Mouse (Mus musculus): ENCODE data around the gene Tmprss11a. TPM values are rescaled to one million over a fixed set of nuclear protein-coding genes. Genes with fewer than 3 reads are reported as not detected.

The Tmprss11a gene
- polyA plus RNA-seq, 1 experiment from 2014 or later: not detected

DNA sequence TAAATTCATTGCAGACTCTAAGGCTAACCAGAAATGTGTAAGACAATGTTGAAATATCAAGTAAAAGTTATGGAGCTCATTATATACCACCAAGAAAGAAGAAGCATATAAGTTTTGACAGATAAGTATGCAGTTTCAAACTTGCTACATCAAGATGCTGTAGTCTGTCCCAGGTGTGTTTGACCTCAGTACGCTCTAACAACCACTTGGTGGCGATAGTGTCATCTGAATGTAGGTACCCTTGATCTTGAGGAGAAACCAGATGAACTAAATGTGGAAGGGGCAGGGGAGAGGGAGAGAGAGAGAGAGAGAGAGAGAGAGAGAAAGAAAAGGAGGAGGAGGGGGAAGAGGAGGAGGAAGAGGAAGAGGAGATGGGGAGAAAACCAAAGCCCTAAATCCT, 36.1 kb downstream of the Tmprss11a start:
- 1% methylated on average over 2 of the region's 2 CpGs for WGBS
- ATAC-seq (ENCODE audit: low FRiP score) (peak; percentile 79), DNase-seq (ENCODE audit: low spot score) (peak; percentile 57)
- no peaks in the 10 kb centered on the region for H3K9me3 ChIP-seq (ENCODE audit: control insufficient read depth, low read length)
- no peak overlapping the region for H3K27ac ChIP-seq (ENCODE audit: low read depth, low read length)
- H3K36me3 ChIP-seq (ENCODE audit: control insufficient read depth, insufficient read depth, low read length): no peaks in the 10 kb centered on the region
- no peaks in the 10 kb centered on the region for H3K4me1 ChIP-seq (replicated peaks; ENCODE audit: control insufficient read depth, insufficient read depth, low read length)
- no peak overlapping the region for H3K9ac ChIP-seq (ENCODE audit: low read depth, low read length)
- H3K27me3 ChIP-seq (ENCODE audit: control insufficient read depth, insufficient read depth, low read length): no peaks in the 10 kb centered on the region
- no peak overlapping the region for H3K4me3 ChIP-seq (ENCODE audit: low read depth, low read length)
- no peak overlapping the region for H3K4me2 ChIP-seq (replicated peaks; ENCODE audit: low read depth, low read length)

DNA sequence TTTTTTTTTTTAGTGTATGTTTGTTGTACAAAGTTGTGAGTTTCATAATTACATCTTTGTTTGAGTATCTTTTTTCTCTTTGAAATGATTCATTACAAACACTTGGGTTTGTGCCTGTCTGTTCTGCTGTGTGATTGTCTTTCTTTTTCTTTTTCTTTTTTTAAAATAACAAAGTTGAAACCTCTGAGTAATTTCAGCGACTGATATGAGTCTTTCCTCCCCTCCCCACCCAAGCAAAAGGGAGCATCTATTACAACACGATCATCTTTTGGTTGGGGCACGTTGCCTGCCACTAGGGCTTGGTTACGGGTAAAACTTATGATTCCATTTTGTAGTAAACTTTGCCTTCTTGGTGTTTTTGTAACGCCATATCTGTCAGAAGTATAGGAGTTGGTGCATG, 37.7 kb downstream of the Tmprss11a start:
- Histone ChIP-seq H3K9ac (ENCODE audit: low read depth, low read length) (no peak overlapping the region), H3K27ac (ENCODE audit: low read depth, low read length) (no peak overlapping the region), H3K27me3 (ENCODE audit: control insufficient read depth, insufficient read depth, low read length) (no peaks in the 10 kb centered on the region), H3K36me3 (ENCODE audit: control insufficient read depth, insufficient read depth, low read length) (no peaks in the 10 kb centered on the region), H3K9me3 (ENCODE audit: control insufficient read depth, low read length) (no peaks in the 10 kb centered on the region), H3K4me1 (replicated peaks; ENCODE audit: control insufficient read depth, insufficient read depth, low read length) (no peaks in the 10 kb centered on the region), H3K4me3 (ENCODE audit: low read depth, low read length) (no peak overlapping the region), H3K4me2 (replicated peaks; ENCODE audit: low read depth, low read length) (no peak overlapping the region)
- DNase-seq (ENCODE audit: low spot score) (no peak), ATAC-seq (ENCODE audit: low FRiP score) (no peak)
- 73% methylated on average over 5 of the region's 5 CpGs for whole genome bisulfite sequencing

DNA sequence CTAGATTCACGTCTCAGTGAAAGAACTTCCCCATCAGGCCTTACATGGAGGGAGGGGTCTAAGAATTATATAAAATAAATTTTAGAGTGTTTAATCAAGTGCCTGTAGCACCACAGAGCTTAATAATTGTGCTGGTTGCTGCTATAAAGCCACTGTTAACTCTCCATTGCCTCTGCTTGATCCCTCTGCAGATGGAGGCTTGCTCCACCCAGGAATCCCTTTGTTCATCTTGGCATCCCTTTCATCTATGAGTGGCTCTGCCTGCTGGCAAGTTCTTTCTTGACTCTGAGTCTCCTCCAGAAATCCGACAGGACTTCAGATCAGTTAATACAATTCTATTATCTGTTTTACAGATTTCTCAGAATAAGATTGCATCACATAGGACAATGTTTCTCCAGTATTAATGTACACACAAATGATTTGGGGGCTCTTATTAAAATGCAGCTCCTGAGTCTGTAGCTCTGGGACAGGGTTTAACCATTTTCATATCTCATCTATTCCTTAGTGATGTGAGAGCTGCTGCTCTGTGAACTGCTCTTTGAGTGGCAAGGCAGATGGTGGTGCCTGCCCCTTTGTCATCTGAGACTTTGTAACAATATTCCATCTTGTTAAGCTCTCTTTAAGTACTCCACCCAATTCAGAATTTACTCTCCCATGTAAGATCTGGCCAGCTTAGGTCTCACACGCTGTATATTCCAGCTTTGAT, 47.3 kb downstream of the Tmprss11a start:
- H3K27me3 ChIP-seq (ENCODE audit: control insufficient read depth, insufficient read depth, low read length): no peaks in the 10 kb centered on the region
- WGBS: 53% methylated on average over 3 of the region's 3 CpGs
- H3K4me2 ChIP-seq (replicated peaks; ENCODE audit: low read depth, low read length): no peak overlapping the region
- no peak for DNase-seq (ENCODE audit: low spot score)
- H3K9ac ChIP-seq (ENCODE audit: low read depth, low read length): no peak overlapping the region
- no peaks in the 10 kb centered on the region for H3K4me1 ChIP-seq (replicated peaks; ENCODE audit: control insufficient read depth, insufficient read depth, low read length)
- no peak overlapping the region for H3K4me3 ChIP-seq (ENCODE audit: low read depth, low read length)
- H3K27ac ChIP-seq (ENCODE audit: low read depth, low read length): no peak overlapping the region
- H3K36me3 ChIP-seq (ENCODE audit: control insufficient read depth, insufficient read depth, low read length): no peaks in the 10 kb centered on the region
- peak; percentile 50; the same call in 1 of the 2 replicates for ATAC-seq (ENCODE audit: low FRiP score)
- H3K9me3 ChIP-seq (ENCODE audit: control insufficient read depth, low read length): no peaks in the 10 kb centered on the region

DNA sequence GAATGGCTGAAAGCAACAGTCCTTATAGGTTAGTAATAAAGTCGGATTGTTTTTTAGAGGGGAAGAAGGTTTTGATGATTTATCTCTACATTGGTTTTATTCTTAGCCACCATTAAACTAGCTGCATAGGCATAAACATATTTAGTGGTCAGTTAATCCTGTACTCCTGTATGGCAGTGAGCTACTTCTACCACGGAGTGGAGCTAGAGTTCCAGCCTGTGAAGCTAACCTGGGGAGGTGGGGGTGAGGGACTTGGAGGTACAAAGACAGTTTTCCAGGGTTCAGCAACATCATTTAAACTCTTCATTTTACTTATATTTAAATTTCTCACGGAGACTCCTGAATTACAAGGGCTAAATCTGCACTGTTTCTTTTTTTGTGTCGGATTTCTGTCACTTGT, 49.3 kb downstream of the Tmprss11a start:
- Histone ChIP-seq H3K36me3 (ENCODE audit: control insufficient read depth, insufficient read depth, low read length) (no peaks in the 10 kb centered on the region), H3K4me1 (replicated peaks; ENCODE audit: control insufficient read depth, insufficient read depth, low read length) (no peaks in the 10 kb centered on the region), H3K4me3 (ENCODE audit: low read depth, low read length) (no peak overlapping the region), H3K4me2 (replicated peaks; ENCODE audit: low read depth, low read length) (no peak overlapping the region), H3K9me3 (ENCODE audit: control insufficient read depth, low read length) (no peaks in the 10 kb centered on the region), H3K27ac (ENCODE audit: low read depth, low read length) (no peak overlapping the region), H3K9ac (ENCODE audit: low read depth, low read length) (no peak overlapping the region), H3K27me3 (ENCODE audit: control insufficient read depth, insufficient read depth, low read length) (no peaks in the 10 kb centered on the region)
- peak; percentile 25 for DNase-seq (ENCODE audit: low spot score)
- WGBS: 21% methylated on average over 4 of the region's 4 CpGs
- ATAC-seq (ENCODE audit: low FRiP score): no peak

DNA sequence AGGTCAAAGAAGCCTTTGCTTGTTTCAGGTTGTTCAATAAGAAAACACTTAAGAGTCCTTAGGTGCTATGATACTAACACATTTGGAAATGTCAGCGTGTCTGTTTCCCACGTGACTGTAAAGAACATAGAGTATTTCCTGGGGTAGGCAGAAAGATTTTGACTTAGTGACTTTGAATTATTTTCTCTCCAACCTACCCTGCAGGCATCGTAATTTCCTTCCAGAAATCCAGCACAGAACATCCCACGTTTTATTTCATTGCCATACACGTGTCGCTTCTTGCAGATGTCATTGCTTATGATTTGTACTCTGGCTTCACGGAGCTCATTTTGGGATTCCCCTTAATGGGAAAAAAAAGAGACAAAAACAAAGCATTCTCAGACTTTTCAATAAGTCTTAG, 54.5 kb downstream of the Tmprss11a start:
- Histone ChIP-seq H3K27ac (ENCODE audit: low read depth, low read length) (no peak overlapping the region), H3K4me3 (ENCODE audit: low read depth, low read length) (no peak overlapping the region), H3K36me3 (ENCODE audit: control insufficient read depth, insufficient read depth, low read length) (no peaks in the 10 kb centered on the region), H3K9ac (ENCODE audit: low read depth, low read length) (no peak overlapping the region), H3K4me2 (replicated peaks; ENCODE audit: low read depth, low read length) (no peak overlapping the region), H3K4me1 (replicated peaks; ENCODE audit: control insufficient read depth, insufficient read depth, low read length) (no peaks in the 10 kb centered on the region), H3K27me3 (ENCODE audit: control insufficient read depth, insufficient read depth, low read length) (no peaks in the 10 kb centered on the region), H3K9me3 (ENCODE audit: control insufficient read depth, low read length) (no peaks in the 10 kb centered on the region)
- DNase-seq (ENCODE audit: low spot score) (no peak), ATAC-seq (ENCODE audit: low FRiP score) (no peak)
- 89% methylated on average over 7 of the region's 7 CpGs for WGBS

DNA sequence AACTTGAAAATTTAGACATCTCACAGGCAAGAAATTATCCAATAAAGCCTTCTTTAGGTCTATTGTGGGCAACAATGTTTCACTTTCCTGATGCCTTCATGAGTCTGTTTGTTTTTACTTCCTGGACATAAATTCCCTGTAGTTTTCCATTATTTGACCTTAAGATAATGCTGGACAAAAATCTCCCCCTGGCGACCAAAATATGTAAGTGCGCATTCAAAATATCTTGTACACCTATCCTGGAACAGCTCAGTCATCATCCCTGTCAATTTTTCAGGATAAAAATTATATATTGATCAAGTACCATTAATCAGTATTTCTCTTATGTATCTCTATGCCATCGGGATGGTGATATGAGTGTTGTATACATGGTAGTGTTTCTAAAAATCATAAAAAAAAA, 58.0 kb downstream of the Tmprss11a start:
- H3K4me1 ChIP-seq (replicated peaks; ENCODE audit: control insufficient read depth, insufficient read depth, low read length): no peaks in the 10 kb centered on the region
- no peak overlapping the region for H3K9ac ChIP-seq (ENCODE audit: low read depth, low read length)
- H3K9me3 ChIP-seq (ENCODE audit: control insufficient read depth, low read length): no peaks in the 10 kb centered on the region
- no peak overlapping the region for H3K4me2 ChIP-seq (replicated peaks; ENCODE audit: low read depth, low read length)
- ATAC-seq (ENCODE audit: low FRiP score) (no peak), DNase-seq (ENCODE audit: low spot score) (peak; percentile 40)
- no peaks in the 10 kb centered on the region for H3K27me3 ChIP-seq (ENCODE audit: control insufficient read depth, insufficient read depth, low read length)
- no peaks in the 10 kb centered on the region for H3K36me3 ChIP-seq (ENCODE audit: control insufficient read depth, insufficient read depth, low read length)
- WGBS: 29% methylated on average over 3 of the region's 3 CpGs
- no peak overlapping the region for H3K4me3 ChIP-seq (ENCODE audit: low read depth, low read length)
- H3K27ac ChIP-seq (ENCODE audit: low read depth, low read length): no peak overlapping the region

DNA sequence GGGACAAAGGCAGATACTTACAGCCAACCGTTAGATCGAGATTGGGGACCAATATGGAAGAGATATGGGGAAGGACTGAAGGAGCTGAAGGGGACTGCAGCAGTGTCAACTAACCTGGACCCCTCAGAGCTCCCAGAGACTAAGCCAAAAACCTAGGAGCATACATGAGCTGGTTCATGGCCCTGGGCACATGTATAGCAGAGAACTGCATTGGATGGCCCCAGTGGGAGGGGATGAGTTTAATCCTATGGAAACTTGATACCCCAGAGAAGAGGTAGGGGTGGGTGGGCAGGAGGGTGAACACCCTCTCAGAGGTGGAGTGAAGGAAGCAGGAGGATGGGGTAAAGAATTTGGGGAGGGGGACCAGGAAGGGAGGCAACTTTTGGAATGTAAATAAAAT, 60.8 kb downstream of the Tmprss11a start:
- no peak overlapping the region for H3K4me3 ChIP-seq (ENCODE audit: low read depth, low read length)
- 93% methylated on average over 2 of the region's 2 CpGs for WGBS
- DNase-seq (ENCODE audit: low spot score) (no peak), ATAC-seq (ENCODE audit: low FRiP score) (no peak)
- H3K9ac ChIP-seq (ENCODE audit: low read depth, low read length): no peak overlapping the region
- H3K4me2 ChIP-seq (replicated peaks; ENCODE audit: low read depth, low read length): no peak overlapping the region
- H3K9me3 ChIP-seq (ENCODE audit: control insufficient read depth, low read length): no peaks in the 10 kb centered on the region
- H3K27me3 ChIP-seq (ENCODE audit: control insufficient read depth, insufficient read depth, low read length): no peaks in the 10 kb centered on the region
- no peaks in the 10 kb centered on the region for H3K4me1 ChIP-seq (replicated peaks; ENCODE audit: control insufficient read depth, insufficient read depth, low read length)
- no peaks in the 10 kb centered on the region for H3K36me3 ChIP-seq (ENCODE audit: control insufficient read depth, insufficient read depth, low read length)
- no peak overlapping the region for H3K27ac ChIP-seq (ENCODE audit: low read depth, low read length)

DNA sequence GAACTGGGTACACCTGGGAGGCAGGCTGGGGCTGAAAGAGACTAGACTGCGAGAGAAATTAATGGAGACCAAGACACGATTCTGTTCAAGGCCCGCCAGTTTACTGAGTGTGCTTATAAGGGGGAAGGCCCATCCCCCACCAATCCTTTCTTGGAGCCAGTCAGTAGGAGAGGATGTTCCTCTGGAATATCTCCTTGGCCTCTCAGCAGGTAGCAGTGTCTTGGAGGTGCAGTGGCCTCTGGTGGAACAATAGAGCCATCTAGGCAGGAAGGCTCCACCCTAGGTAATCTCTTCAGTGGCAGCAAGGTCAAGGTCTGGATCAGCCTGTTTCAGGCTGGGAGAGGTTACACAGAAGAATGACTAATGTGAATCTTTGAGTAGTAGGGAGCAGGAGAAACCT, 61.6 kb downstream of the Tmprss11a start:
- H3K9me3 ChIP-seq (ENCODE audit: control insufficient read depth, low read length): no peaks in the 10 kb centered on the region
- H3K4me2 ChIP-seq (replicated peaks; ENCODE audit: low read depth, low read length): no peak overlapping the region
- WGBS: 88% methylated on average over 3 of the region's 3 CpGs
- ATAC-seq (ENCODE audit: low FRiP score): no peak
- no peak overlapping the region for H3K4me3 ChIP-seq (ENCODE audit: low read depth, low read length)
- no peak overlapping the region for H3K9ac ChIP-seq (ENCODE audit: low read depth, low read length)
- no peak overlapping the region for H3K27ac ChIP-seq (ENCODE audit: low read depth, low read length)
- DNase-seq (ENCODE audit: low spot score): no peak
- no peaks in the 10 kb centered on the region for H3K4me1 ChIP-seq (replicated peaks; ENCODE audit: control insufficient read depth, insufficient read depth, low read length)
- H3K36me3 ChIP-seq (ENCODE audit: control insufficient read depth, insufficient read depth, low read length): no peaks in the 10 kb centered on the region
- H3K27me3 ChIP-seq (ENCODE audit: control insufficient read depth, insufficient read depth, low read length): no peaks in the 10 kb centered on the region

DNA sequence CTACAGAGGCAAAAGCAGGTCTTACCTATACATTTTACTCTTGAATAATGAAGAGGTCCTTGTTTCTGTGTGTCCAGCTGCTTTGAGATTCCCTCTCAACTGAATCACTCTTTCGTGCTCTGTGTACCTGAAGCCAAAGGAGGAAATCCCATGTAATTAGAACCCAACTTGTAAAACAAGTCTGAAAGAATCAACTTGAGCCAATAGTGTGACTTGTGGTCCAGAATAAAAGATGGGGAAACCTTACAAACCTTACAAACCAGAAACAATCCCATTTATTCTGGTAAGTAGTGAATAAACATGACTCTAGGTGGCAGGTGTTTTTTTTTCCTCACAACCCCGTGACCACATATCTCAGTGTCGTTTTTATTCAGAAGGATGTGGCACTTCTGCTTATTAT, 95.5 kb downstream of the Tmprss11a start, which contains the start of gene Tmprss11d:
Gene Tmprss11d (minus strand): TSS at position 101 of the 400 bp plus-strand sequence.
- Histone ChIP-seq H3K4me2 (replicated peaks; ENCODE audit: low read depth, low read length) (no peak within 1 kb of the TSS), H3K4me1 (replicated peaks; ENCODE audit: control insufficient read depth, insufficient read depth, low read length) (no peaks in the 10 kb centered on the region), H3K27me3 (ENCODE audit: control insufficient read depth, insufficient read depth, low read length) (no peaks in the 10 kb centered on the region), H3K27ac (ENCODE audit: low read depth, low read length) (no peak within 1 kb of the TSS), H3K4me3 (ENCODE audit: low read depth, low read length) (no peak within 1 kb of the TSS), H3K9me3 (ENCODE audit: control insufficient read depth, low read length) (no peaks in the 10 kb centered on the region), H3K9ac (ENCODE audit: low read depth, low read length) (no peak within 1 kb of the TSS), H3K36me3 (ENCODE audit: control insufficient read depth, insufficient read depth, low read length) (no peaks in the 10 kb centered on the region)
- ATAC-seq (ENCODE audit: low FRiP score) (no peak), DNase-seq (ENCODE audit: low spot score) (no peak)
- WGBS: 82% methylated on average over 3 of the region's 3 CpGs

Data from hindbrain, embryonic 11.5 days (tissue).